24 mouse cellular contexts compared by ENCODE assay signal in the genomic region with DNA sequence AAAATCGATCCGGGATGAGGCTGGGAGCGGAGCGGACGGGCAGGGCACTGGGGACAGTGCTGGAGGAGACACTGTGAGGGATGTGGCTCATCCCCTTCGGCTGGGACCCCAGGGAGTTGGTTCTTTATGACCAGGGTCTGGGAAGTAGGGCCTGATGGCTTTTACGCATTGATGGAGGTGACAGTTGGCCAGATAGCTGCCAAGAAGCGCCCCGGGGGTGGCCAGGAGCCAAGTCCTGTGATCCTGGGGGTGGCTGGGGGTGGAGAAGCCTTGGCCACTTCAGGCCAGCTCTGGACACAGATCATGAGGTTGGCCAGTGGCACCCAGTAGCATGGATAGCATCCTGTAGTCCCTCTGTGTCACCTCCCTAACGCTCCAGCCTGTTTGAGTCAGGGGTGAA. TPM values are rescaled to one million over a fixed set of nuclear protein-coding genes. Genes with fewer than 3 reads are reported as not detected.
"Had no signal": no experiment of that assay in that cellular context is flagged by ENCODE, and none has a peak within 500 bp of the region (broad histone marks: within the 10 kb centered on the region; RNA-seq: fewer than 3 reads in every experiment).

No protein-coding gene starts in this region.

- H3K9me3 ChIP-seq: limb, embryonic 12.5 days; limb, embryonic 15.5 days; midbrain, embryonic 13.5 days had no signal

- H3K4me3 ChIP-seq: layer of hippocampus, adult 2 months; limb, embryonic 12.5 days; limb, embryonic 15.5 days; midbrain, embryonic 13.5 days had no signal

- H3K36me3 ChIP-seq: limb, embryonic 12.5 days; limb, embryonic 15.5 days; midbrain, embryonic 13.5 days had no signal

- ATAC-seq: liver, postnatal 0 days; lung, postnatal 0 days; midbrain, embryonic 13.5 days; midbrain, embryonic 16.5 days had no signal

- DNase-seq: kidney, adult 11 months; kidney, adult 9 months; layer of hippocampus, adult 9-11 months; liver, postnatal 0 days; lung, embryonic 14.5 days; right cerebral cortex, postnatal 14 days; right cerebral cortex, postnatal 4 days; thymus, postnatal 25 days had no signal

- H3K4me1 ChIP-seq: limb, embryonic 15.5 days; midbrain, embryonic 13.5 days had no signal

- H3K27ac ChIP-seq: layer of hippocampus, adult 2 months; limb, embryonic 12.5 days; limb, embryonic 15.5 days; liver, embryonic 14.5 days; macrophage; midbrain, embryonic 13.5 days; stomach, postnatal 0 days had no signal

- H3K9ac ChIP-seq: limb, embryonic 12.5 days; limb, embryonic 15.5 days; liver, embryonic 14.5 days; liver, postnatal 0 days; lung, embryonic 14.5 days; midbrain, embryonic 13.5 days had no signal

- H3K4me2 ChIP-seq: limb, embryonic 12.5 days; limb, embryonic 15.5 days; liver, embryonic 11.5 days; lung, embryonic 14.5 days; midbrain, embryonic 13.5 days had no signal

RNA-seq across cellular contexts. Expression of a gene that starts 35.4 kb away (rescaled TPM):
- total RNA-seq: layer of hippocampus, adult 2 months; layer of hippocampus, postnatal 25 days; left cerebral cortex, adult 18-20 months; left cerebral cortex, postnatal 36 days; megakaryocyte, adult 5-6 weeks had no signal
- polyA plus RNA-seq: kidney, embryonic 16.5 days; limb, embryonic 12.5 days; limb, embryonic 15.5 days; liver, postnatal 0 days; lung, embryonic 14.5 days; lung, postnatal 0 days; macrophage; thymus, postnatal 0 days had no signal
